Mouse (Mus musculus) megakaryocyte, embryonic 14.5 days (primary cell): ENCODE data around the gene Hddc2.

Experiments used
- FLI1 ChIP-seq: IDR thresholded peaks from 2 replicates; pipeline ENCODE4 v1.6.1; 2012; ENCODE audit warnings: low read length, inconsistent platforms, mixed read lengths
- GATA1 ChIP-seq: IDR thresholded peaks from 3 replicates; pipeline ENCODE4 v1.6.1; 2012; ENCODE audit warnings: mixed read lengths, low read length, inconsistent platforms, borderline replicate concordance

DNA sequence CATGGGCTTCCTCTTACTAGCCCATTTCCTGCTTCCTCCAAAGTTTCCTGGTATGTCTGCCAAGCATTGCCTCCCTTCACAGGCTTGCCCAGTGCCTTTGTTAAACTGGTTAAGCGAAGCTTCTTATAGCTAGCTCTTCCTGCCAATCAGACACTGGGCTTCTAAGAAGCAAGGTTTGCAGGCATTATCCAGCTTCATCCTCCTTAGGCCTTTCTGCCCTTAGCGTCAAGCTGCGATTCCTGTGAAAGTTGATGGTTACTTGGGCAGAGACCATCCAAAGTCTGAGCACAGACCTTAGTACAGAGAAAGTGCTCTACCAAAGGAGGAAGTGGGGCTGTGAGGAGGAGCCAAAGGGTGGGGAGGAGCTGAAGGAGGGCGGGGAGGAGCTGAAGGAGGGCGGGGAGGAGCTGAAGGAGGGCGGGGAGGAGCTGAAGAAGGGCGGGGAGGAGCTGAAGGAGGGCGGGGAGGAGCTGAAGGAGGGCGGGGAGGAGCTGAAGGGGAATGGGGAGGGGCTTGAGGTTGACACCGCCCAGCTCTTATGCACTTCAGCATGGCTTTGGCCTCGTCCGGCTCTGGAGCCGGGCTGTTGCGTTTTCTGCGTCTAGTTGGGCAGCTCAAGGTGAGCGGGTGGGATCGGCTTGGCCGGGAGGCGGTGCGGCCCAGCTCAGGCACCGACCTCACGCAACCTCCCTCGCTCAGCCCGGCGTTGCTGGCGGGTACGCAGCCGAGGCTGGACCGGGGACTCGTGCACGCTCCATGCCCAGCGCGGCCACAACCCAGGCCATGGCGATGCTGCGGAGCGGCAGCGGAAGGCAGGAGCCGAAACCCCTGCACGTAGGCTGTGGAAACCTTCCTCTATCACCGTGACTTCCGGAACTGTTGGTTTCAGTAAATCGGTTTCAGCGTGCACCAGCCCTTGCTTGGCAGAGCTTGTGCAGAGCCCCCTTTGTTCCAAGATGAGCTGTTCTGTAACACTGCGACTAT, at the start of gene Hddc2:
- TF ChIP-seq GATA1 (no peak), FLI1 (no peak)
